Mouse (Mus musculus): Measurements from ENCODE around the gene Dock9.

Gene Dock9

DNA sequence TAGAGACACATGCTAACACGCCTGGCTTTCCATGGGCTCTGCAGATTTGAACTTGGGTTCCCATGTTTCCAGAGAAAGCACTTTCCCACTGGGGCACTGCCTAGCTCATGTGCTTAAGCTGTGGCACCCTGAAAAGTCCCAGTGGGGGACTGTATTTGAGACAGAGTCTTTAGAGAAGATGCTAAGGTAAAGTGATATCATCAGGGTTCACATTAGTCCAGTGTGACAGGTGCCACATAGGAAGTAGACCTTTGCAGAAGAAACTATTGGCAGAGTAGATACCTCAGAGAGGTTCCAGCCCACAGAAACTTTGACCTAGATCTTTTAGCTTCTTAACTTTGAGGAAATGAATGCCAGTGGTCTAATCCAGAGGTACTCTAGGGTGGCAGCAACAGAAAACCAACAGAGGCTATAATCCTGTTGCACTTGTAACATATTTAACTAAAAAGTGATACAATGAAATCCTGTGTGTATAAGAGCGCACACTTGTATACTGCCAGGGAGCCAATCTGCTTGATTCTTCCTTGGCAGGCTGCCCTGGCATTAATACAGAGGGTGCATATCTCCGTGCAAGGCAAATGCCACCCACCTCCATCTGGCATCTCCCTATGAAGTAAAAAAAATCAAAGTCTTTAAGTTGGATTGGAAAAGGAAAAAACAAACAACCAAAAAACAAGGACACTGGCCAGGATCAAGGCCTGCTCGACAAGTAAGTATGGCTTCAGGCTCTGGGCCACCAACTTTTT, 179.8 kb downstream of the Dock9 start:
- DNase-seq, result no peak

- DNase-seq, result no peak
These were observed 182.2 kb downstream of the Dock9 start for GRCm38 (mm10) chr14:121615431-121615830.

- DNase-seq, result no peak
These were observed 183.0 kb downstream of the Dock9 start for GRCm38 (mm10) chr14:121614461-121615170.

GRCm38 (mm10) chr14:121613490-121613889, 184.1 kb downstream of the Dock9 start:
- DNase-seq, result no peak

- no peak for DNase-seq
These were observed 184.7 kb downstream of the Dock9 start for GRCm38 (mm10) chr14:121612926-121613325.

GRCm38 (mm10) chr14:121611533-121611932, 186.1 kb downstream of the Dock9 start:
- DNase-seq, result no peak

DNA sequence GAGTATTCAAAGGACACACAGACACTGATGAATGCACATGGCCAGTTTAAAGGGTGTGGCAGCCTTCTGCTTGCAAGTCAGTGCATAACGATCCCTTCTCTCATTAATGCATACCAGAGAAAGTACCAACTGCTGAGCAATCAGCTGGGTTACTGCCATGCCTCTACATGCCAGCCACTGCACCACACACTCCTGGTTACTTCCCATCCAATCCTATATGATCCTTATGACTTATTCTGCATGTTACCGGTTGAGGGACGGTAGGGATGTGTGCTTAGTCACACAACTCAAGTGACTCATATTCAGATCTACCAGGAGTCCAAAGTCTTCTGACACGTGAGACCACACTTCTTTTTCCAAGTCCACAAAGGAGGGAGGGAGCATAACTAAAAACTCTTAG, 186.5 kb downstream of the Dock9 start:
- no peak for DNase-seq

GRCm38 (mm10) chr14:121608522-121608921, 189.1 kb downstream of the Dock9 start:
- DNase-seq, result no peak

- DNase-seq, result no peak
These were observed 191.2 kb downstream of the Dock9 start for GRCm38 (mm10) chr14:121606433-121606832.

- DNase-seq, result no peak
These were observed 192.4 kb downstream of the Dock9 start for GRCm38 (mm10) chr14:121605260-121605659.

DNA sequence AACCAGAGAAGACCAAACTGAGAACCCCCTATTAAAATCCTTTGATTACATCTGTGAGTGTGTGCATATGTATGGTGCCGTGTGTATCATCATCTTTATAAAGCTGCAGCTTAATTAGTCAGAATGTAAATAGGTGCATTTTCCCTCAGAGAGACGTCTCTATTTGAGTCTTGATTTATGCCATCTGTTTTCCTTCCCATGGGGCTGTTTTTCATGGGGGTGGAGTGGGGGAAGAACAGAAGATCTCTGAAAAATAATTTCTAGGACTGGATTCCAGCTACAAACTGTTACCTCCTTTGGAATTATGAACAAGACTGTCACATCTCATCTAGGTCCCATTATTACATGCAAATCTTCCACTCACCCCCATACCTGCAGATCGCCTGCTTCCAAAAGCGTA, 193.1 kb downstream of the Dock9 start:
- no peak for DNase-seq

- no peak for DNase-seq
These were observed 195.0 kb downstream of the Dock9 start for GRCm38 (mm10) chr14:121602610-121603009.

DNA sequence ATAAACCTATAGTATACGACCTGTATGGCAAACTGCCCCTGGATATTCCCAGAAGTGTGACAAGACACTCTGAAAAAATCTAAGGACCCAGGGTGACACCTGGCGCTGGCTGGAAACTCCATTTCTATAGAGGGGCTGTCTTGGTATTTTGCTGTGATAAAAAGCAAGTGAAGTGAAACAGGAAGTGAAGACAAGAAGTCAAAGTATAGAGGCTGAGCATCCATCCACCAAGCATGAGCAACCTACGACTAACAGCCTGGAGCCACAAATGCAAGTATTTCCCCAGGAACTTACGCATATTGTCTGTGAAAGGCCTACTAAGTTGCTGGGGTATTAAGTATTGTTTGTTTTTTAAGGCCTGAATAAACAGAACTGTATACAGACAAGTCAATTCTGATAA, 197.1 kb downstream of the Dock9 start:
- no peak for DNase-seq

- DNase-seq, result no peak
These were observed 200.6 kb downstream of the Dock9 start for GRCm38 (mm10) chr14:121597073-121597472.

- no peak for DNase-seq
These were observed 201.0 kb downstream of the Dock9 start for GRCm38 (mm10) chr14:121596631-121597030.

DNA sequence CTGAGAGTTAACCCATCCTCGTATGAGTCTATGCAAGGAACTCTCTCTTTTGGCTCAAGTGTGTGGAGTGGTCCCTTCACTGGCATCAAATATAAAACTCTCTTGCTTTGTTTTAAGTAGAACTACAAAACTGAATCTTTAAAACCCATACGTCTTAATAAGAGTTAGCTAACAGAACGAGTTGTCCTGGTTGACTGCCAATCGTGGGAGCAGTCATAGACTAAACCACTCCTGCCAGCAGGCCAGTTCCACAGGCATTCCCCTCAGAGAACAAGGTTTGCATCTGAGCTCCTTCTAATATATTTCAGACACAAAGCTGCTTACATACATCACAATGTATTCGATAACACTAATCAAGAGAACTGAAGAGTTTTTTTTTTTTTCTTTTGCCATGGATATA, 203.0 kb downstream of the Dock9 start:
- DNase-seq, result no peak

- no peak for DNase-seq
These were observed 204.2 kb downstream of the Dock9 start for GRCm38 (mm10) chr14:121593313-121593929.

GRCm38 (mm10) chr14:121592890-121593289, 204.7 kb downstream of the Dock9 start:
- peak in 1 of 2 experiments; percentile 31 for DNase-seq

DNA sequence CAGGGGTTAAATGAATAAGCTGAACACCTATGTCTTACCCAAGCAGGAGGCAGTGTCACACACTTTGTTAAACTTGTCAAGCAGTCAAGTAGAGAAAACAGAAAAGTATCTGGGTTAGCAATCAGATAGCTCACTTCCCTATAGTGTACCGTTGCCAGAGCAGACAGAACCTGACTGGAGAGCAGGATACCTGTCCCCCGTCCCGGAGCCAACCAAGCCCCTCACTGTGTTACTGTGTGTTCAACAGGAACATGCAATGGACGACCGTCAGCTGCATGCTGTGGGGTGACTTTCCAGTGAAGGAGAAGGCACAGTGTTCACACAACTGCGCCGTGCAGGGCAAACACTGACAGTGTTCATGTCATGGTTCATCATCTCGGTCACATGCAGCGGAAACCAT, 205.3 kb downstream of the Dock9 start:
- DNase-seq, result peak in 1 of 2 experiments; percentile 22

DNA sequence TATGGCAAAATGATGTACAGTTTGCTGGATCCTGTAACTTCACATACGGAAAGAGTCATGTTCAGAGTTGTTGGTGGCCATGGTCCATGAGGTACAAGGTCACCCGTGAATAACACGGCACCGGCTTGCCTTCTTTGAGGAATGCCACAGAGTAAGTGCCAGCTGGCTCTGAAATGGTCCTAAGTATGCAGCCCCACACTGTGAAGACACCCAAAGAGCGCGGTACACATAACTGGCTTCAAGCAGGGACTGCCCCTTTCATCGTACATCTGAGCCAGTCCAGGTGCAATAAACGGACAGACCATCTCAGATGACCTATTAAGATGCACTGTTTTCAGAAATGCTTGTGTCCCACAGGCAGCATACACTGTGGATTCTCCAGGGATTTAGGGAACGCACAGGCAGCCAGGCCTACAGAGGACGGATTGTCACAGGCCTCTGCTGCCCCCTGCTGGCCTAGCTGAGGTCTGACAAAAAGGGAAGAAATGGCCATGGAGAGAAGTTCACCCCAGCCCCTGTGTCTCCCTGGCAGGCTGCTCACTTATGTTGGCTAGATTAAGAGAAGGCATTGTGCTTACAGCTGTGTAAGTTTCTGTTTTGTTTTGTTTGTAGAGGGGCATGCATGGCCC, 208.4 kb downstream of the Dock9 start:
- peak; percentile 85 to 87 for DNase-seq

DNA sequence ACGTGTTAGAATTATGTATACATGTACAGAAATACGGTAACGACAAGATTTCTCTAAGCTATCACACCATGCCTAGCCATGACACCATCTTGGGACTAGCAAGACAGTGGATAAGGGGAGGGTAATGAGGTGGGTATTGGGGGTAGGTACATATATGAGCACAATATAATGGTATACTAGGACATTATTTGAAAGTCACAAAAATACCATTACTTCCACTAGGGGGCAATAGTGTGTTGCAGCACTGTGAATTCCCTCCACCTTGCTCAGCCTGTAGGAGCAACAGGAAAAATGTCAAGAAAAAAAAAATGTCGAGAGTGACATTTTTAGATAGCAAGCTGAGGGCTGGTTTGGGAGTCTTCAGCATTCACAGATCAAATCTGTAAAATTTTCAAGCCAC, 209.2 kb downstream of the Dock9 start:
- no peak for DNase-seq

GRCm38 (mm10) chr14:121585906-121586765, 211.5 kb downstream of the Dock9 start:
- no peak for DNase-seq
